Mouse (Mus musculus): ENCODE measurements around the gene Cbs. TPM values are rescaled to one million over a fixed set of nuclear protein-coding genes. Genes with fewer than 3 reads are reported as not detected.

The Cbs gene
- polyA plus RNA-seq, 1 experiment from 2014 or later: 2.1 TPM

DNA sequence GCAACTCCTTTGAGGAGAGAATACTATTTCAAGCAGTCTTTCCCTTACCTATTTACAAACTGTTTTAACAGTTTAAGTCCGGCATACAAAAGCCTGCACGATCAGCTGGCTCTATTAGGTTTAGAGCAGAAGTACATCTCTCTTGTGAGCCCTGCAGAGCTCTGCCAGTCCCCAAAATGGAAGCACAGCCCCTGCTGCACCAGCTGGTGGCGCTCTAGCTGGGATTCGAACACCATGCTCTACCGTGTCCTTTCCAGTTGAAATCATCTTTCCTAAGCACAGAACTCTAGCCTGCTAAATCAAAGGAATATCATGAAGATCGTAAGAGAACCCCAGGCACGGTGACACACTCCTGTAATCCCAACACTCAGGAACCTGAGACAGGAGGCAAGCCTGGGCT lies 30.6 kb downstream of the Cbs start:
- WGBS: 80% methylated on average over 7 of the region's 7 CpGs
- H3K36me3 ChIP-seq (replicated peaks): peaks cover 39% of the 10 kb centered on the region
- no peaks in the 10 kb centered on the region for H3K27me3 ChIP-seq (ENCODE audit: poor library complexity, severe bottlenecking)
- H3K4me3 ChIP-seq: no peak overlapping the region
- no peak for DNase-seq (ENCODE audit: extremely low spot score, low spot score)
- no peaks in the 10 kb centered on the region for H3K4me1 ChIP-seq
- H3K9me3 ChIP-seq: no peaks in the 10 kb centered on the region
- H3K27ac ChIP-seq: no peak overlapping the region

DNA sequence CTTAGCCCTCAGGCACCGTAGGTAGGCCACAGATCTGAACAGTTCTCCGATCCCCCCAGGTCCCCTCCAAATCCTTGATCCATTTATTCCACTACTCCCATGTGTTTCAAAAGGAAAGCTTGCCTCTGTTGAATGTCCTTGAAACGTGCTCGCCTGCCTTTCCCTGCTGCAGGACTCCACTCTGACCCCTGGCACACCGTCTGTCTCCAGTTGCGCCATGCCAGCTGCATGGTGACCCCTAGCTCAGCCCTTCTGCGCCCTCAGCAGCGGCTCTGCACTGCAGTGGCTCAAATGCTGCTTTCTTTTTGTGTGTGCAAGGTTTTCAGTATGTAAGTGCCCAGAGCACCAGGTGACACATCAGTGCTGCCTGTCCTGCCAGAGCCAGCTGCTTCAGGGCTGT lies 38.4 kb downstream of the Cbs start:
- no peaks in the 10 kb centered on the region for H3K4me1 ChIP-seq
- no peaks in the 10 kb centered on the region for H3K27me3 ChIP-seq (ENCODE audit: poor library complexity, severe bottlenecking)
- H3K4me3 ChIP-seq: no peak overlapping the region
- DNase-seq (ENCODE audit: extremely low spot score, low spot score): no peak
- whole genome bisulfite sequencing: 89% methylated on average over 8 of the region's 8 CpGs
- peaks cover 36% of the 10 kb centered on the region for H3K36me3 ChIP-seq (replicated peaks)
- no peaks in the 10 kb centered on the region for H3K9me3 ChIP-seq
- H3K27ac ChIP-seq: no peak overlapping the region

GRCm38 (mm10) chr17:31597957-31598356 lies 39.1 kb downstream of the Cbs start:
- Histone ChIP-seq H3K36me3 (replicated peaks) (peaks cover 32% of the 10 kb centered on the region), H3K27me3 (ENCODE audit: poor library complexity, severe bottlenecking) (no peaks in the 10 kb centered on the region), H3K4me3 (no peak overlapping the region), H3K9me3 (no peaks in the 10 kb centered on the region), H3K4me1 (no peaks in the 10 kb centered on the region), H3K27ac (no peak overlapping the region)
- 93% methylated on average over 9 of the region's 9 CpGs for WGBS
- no peak for DNase-seq (ENCODE audit: extremely low spot score, low spot score)

- 90% methylated on average over 5 of the region's 5 CpGs for WGBS
Measured at GRCm38 (mm10) chr17:31595077-31595476, 42.0 kb downstream of the Cbs start.

GRCm38 (mm10) chr17:31594590-31594989 lies 42.4 kb downstream of the Cbs start:
- no peaks in the 10 kb centered on the region for H3K9me3 ChIP-seq
- H3K36me3 ChIP-seq (replicated peaks): peaks cover 41% of the 10 kb centered on the region
- H3K27ac ChIP-seq: no peak overlapping the region
- H3K4me1 ChIP-seq: no peaks in the 10 kb centered on the region
- H3K4me3 ChIP-seq: no peak overlapping the region
- DNase-seq (ENCODE audit: extremely low spot score, low spot score): no peak
- no peaks in the 10 kb centered on the region for H3K27me3 ChIP-seq (ENCODE audit: poor library complexity, severe bottlenecking)
- 90% methylated on average over 7 of the region's 7 CpGs for WGBS

More at GRCm38 (mm10) chr17:31595077-31595476, 42.0 kb downstream of the Cbs start:
- Histone ChIP-seq H3K9me3 (no peaks in the 10 kb centered on the region), H3K4me1 (no peaks in the 10 kb centered on the region), H3K27me3 (ENCODE audit: poor library complexity, severe bottlenecking) (no peaks in the 10 kb centered on the region), H3K36me3 (replicated peaks) (peaks cover 38% of the 10 kb centered on the region), H3K27ac (no peak overlapping the region), H3K4me3 (no peak overlapping the region)
- DNase-seq (ENCODE audit: extremely low spot score, low spot score): no peak

DNA sequence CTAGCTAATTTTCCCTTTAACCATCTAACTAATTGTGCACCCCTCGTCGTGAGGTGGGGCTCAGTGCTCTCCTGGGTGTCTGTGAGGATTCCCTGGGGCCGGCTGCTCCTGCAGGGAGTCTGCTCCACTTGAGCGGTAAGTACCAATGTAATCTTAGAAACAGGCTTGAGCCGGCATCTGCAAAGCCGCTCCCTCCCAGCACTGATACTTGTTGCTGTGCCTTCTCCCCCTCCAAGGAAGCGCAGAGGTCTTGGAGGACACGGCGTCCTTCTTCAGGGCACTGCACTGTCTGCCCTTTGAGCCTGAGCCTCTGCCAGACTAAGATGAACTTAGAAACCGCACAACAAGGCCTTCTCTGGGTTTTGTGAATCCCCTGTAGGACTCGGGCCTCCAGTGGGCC lies 46.2 kb downstream of the Cbs start:
- Histone ChIP-seq H3K4me1 (no peaks in the 10 kb centered on the region), H3K9me3 (no peaks in the 10 kb centered on the region), H3K36me3 (replicated peaks) (peaks cover 42% of the 10 kb centered on the region), H3K27ac (no peak overlapping the region), H3K4me3 (no peak overlapping the region), H3K27me3 (ENCODE audit: poor library complexity, severe bottlenecking) (no peaks in the 10 kb centered on the region)
- DNase-seq (ENCODE audit: extremely low spot score, low spot score): no peak
- WGBS: 84% methylated on average over 11 of the region's 11 CpGs

GRCm38 (mm10) chr17:31588726-31589125 lies 48.3 kb downstream of the Cbs start:
- WGBS: 95% methylated on average over 4 of the region's 4 CpGs
- Histone ChIP-seq H3K27ac (no peak overlapping the region), H3K27me3 (ENCODE audit: poor library complexity, severe bottlenecking) (no peaks in the 10 kb centered on the region), H3K4me1 (no peaks in the 10 kb centered on the region), H3K9me3 (no peaks in the 10 kb centered on the region), H3K36me3 (replicated peaks) (peaks cover 36% of the 10 kb centered on the region), H3K4me3 (no peak overlapping the region)
- no peak for DNase-seq (ENCODE audit: extremely low spot score, low spot score)

DNA sequence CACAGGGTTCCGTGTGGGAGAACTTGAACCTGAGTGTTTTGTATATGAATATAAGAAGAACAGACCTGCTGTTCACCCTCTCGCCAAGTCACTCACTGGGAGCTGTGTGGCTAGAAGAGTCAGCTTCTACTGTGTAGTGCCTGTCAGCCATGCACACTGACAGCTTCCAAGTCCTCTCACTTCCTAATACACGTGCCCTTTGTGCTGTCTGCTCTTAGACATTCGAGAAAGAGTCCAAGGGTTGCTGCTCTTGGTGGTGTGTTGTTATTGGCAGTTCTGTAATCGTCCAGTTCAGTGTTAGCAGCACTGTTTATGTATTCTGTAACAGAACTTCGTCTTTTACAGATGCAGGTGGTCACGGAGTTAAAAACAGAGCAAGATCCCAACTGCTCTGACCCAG lies 48.9 kb downstream of the Cbs start:
- H3K27ac ChIP-seq: no peak overlapping the region
- H3K4me3 ChIP-seq: no peak overlapping the region
- H3K27me3 ChIP-seq (ENCODE audit: poor library complexity, severe bottlenecking): no peaks in the 10 kb centered on the region
- peaks cover 33% of the 10 kb centered on the region for H3K36me3 ChIP-seq (replicated peaks)
- peaks cover 3% of the 10 kb centered on the region for H3K4me1 ChIP-seq
- WGBS: 87% methylated on average over 7 of the region's 7 CpGs
- H3K9me3 ChIP-seq: no peaks in the 10 kb centered on the region
- no peak for DNase-seq (ENCODE audit: extremely low spot score, low spot score)

GRCm38 (mm10) chr17:31583781-31584180 lies 53.3 kb downstream of the Cbs start:
- 93% methylated on average over 6 of the region's 6 CpGs for WGBS
- DNase-seq (ENCODE audit: extremely low spot score, low spot score): no peak
- Histone ChIP-seq H3K4me1 (peaks cover 22% of the 10 kb centered on the region), H3K9me3 (no peaks in the 10 kb centered on the region), H3K27ac (no peak overlapping the region), H3K36me3 (replicated peaks) (peaks cover 5% of the 10 kb centered on the region; the same call in 1 of the 2 replicates), H3K27me3 (ENCODE audit: poor library complexity, severe bottlenecking) (no peaks in the 10 kb centered on the region), H3K4me3 (no peak overlapping the region)

DNA sequence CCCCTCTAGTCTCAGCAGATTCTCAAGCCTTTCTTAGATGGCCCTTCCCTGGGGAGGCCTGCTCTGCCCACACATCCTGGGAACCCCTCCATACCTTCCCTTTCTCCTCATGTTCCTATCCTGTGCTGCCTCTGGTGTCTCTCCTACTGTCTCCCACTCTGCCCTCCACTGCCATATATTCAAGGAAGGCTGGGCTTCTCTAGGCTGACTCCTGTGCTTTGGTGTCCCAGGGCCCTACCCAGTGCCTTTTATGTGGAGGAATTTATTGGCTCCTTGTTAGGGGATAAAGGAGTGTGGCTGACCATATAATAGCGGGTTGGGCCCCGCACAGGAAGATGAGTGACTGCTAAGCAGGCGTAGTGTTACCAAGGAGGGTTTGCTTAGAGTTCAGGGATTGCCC lies 53.9 kb downstream of the Cbs start:
- WGBS: 89% methylated on average over 3 of the region's 3 CpGs
- Histone ChIP-seq H3K4me1 (peaks cover 22% of the 10 kb centered on the region), H3K36me3 (replicated peaks) (peaks cover 3% of the 10 kb centered on the region; the same call in 1 of the 2 replicates), H3K9me3 (no peaks in the 10 kb centered on the region), H3K27ac (no peak overlapping the region), H3K27me3 (ENCODE audit: poor library complexity, severe bottlenecking) (no peaks in the 10 kb centered on the region), H3K4me3 (no peak overlapping the region)
- no peak for DNase-seq (ENCODE audit: extremely low spot score, low spot score)

GRCm38 (mm10) chr17:31580344-31580743 lies 56.7 kb downstream of the Cbs start:
- H3K9me3 ChIP-seq: no peaks in the 10 kb centered on the region
- no peaks in the 10 kb centered on the region; the same call in 1 of the 2 replicates for H3K36me3 ChIP-seq (replicated peaks)
- no peak for DNase-seq (ENCODE audit: extremely low spot score, low spot score)
- peaks cover 22% of the 10 kb centered on the region for H3K4me1 ChIP-seq
- H3K27ac ChIP-seq: no peak overlapping the region
- no peaks in the 10 kb centered on the region for H3K27me3 ChIP-seq (ENCODE audit: poor library complexity, severe bottlenecking)
- no peak overlapping the region for H3K4me3 ChIP-seq
- 65% methylated on average over 3 of the region's 3 CpGs for WGBS

- H3K27ac ChIP-seq: no peak overlapping the region
- H3K4me3 ChIP-seq: no peak overlapping the region
- H3K27me3 ChIP-seq (ENCODE audit: poor library complexity, severe bottlenecking): no peaks in the 10 kb centered on the region
- no peak for DNase-seq (ENCODE audit: extremely low spot score, low spot score)
- 89% methylated on average over 10 of the region's 10 CpGs for WGBS
- H3K36me3 ChIP-seq (replicated peaks): no peaks in the 10 kb centered on the region
- H3K9me3 ChIP-seq: no peaks in the 10 kb centered on the region
- H3K4me1 ChIP-seq: peaks cover 14% of the 10 kb centered on the region
Measured at GRCm38 (mm10) chr17:31576394-31577175, 60.5 kb downstream of the Cbs start.

GRCm38 (mm10) chr17:31574662-31575061 lies 62.4 kb downstream of the Cbs start:
- 89% methylated on average over 7 of the region's 7 CpGs for WGBS
- no peak overlapping the region for H3K27ac ChIP-seq
- no peak for DNase-seq (ENCODE audit: extremely low spot score, low spot score)
- no peaks in the 10 kb centered on the region for H3K4me1 ChIP-seq
- no peaks in the 10 kb centered on the region for H3K36me3 ChIP-seq (replicated peaks)
- no peaks in the 10 kb centered on the region for H3K9me3 ChIP-seq
- no peak overlapping the region for H3K4me3 ChIP-seq
- no peaks in the 10 kb centered on the region for H3K27me3 ChIP-seq (ENCODE audit: poor library complexity, severe bottlenecking)
